Comparison of ENCODE assay signal across 18 mouse cellular contexts in the genomic region with DNA sequence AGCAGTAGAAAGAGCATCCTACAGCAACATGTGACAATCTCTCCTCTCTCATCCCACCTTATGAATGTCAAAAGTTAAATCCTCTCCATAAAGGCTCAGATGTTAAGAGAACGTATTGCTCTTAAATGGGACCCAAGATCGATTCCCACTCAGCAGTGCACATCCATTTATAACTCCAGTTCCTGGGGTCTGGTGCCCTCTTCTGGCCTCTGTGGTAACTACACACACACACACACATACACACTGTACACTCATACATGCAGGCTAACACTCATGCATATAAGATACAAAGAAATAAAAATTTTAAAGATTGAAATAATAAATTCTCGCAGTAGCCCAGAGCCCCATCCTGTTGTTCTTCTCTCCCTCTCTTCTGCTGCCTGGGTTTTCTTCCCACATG. TPM values are rescaled to one million over a fixed set of nuclear protein-coding genes. Genes with fewer than 3 reads are reported as not detected.
DNase-seq lines count a peak whose midpoint lies in the region; ATAC-seq and TF ChIP-seq lines count a peak whose summit lies in the region.
"Had no signal": no experiment of that assay in that cellular context is flagged by ENCODE, and none has a peak within 500 bp of the region (broad histone marks: within the 10 kb centered on the region; RNA-seq: fewer than 3 reads in every experiment).

No protein-coding gene starts in this region.

- peak; percentile 60 for TF ChIP-seq CTCF in layer of hippocampus, adult 2 months (conservative IDR thresholded peaks at IDR 0.05)

- no peak for DNase-seq in layer of hippocampus, adult 2 months (ENCODE audit: low spot score in 2 of 2)
- DNase-seq in layer of hippocampus, postnatal 36 days = no peak
- peak; percentile 40 to 41 for DNase-seq in B cell, adult 2 months
- peak; percentile 51 for DNase-seq in ES-CJ7 (ENCODE audit: low read depth, low spot score)
- peak; percentile 45 for DNase-seq in induced T-regulatory cell, adult 2 months (ENCODE audit: low read depth)
- DNase-seq in cerebellum, adult 9-11 months = no peak
- DNase-seq: cerebellum, adult 11-12 months; gastrocnemius, postnatal 14 days; kidney, postnatal 10 days; lung, adult 18-20 months; retina, postnatal 1 day; right cerebral cortex, postnatal 4 days had no signal

- no peak overlapping the region for H3K27ac ChIP-seq in layer of hippocampus, adult 2 months
- H3K27ac ChIP-seq: forebrain, embryonic 10.5 days; intestine, embryonic 15.5 days; limb, embryonic 13.5 days; midbrain, embryonic 12.5 days had no signal

- ATAC-seq in erythroid progenitor cell, adult 5-6 weeks (replicated peaks; ENCODE audit: low FRiP score, poor library complexity, severe bottlenecking) = no peak
- ATAC-seq: intestine, embryonic 15.5 days had no signal

- no peak overlapping the region for H3K4me3 ChIP-seq in layer of hippocampus, adult 2 months
- H3K4me3 ChIP-seq: forebrain, embryonic 10.5 days; intestine, embryonic 15.5 days; limb, embryonic 13.5 days; midbrain, embryonic 12.5 days; myocyte had no signal

RNA-seq across cellular contexts. Expression of gene Misp, which starts 16.1 kb away (rescaled TPM):
- 1 to 10 TPM in 1 of 2 experiments, under 1 TPM in 1; 0.54 to 1.1 TPM for total RNA-seq in layer of hippocampus, adult 2 months (2021)
- 1 to 10 TPM in 1 of 2 experiments, under 1 TPM in 1; 0.82 to 1.4 TPM for total RNA-seq in layer of hippocampus, postnatal 36 days (2021)
- total RNA-seq in erythroid progenitor cell, adult 5-6 weeks (2015; ENCODE audit: low replicate concordance) = not detected in 2 replicates
- not detected in 2 replicates for total RNA-seq in erythroid progenitor cell, adult 5-6 weeks (2017; ENCODE audit: low replicate concordance)

RNA-seq across cellular contexts. Expression of gene Ptbp1, which starts 17.3 kb away (rescaled TPM):
- total RNA-seq in layer of hippocampus, adult 2 months (2021) = 10 to 100 TPM; 56.9 to 58.7 TPM
- total RNA-seq in layer of hippocampus, postnatal 36 days (2021) = 10 to 100 TPM; 43.1 to 52.6 TPM
- 134 and 185 TPM in 2 replicates for total RNA-seq in erythroid progenitor cell, adult 5-6 weeks (2015; ENCODE audit: low replicate concordance)
- 89.3 and 94.7 TPM in 2 replicates for total RNA-seq in erythroid progenitor cell, adult 5-6 weeks (2017; ENCODE audit: low replicate concordance)

RNA-seq across cellular contexts. Expression of gene Prtn3, which starts 37.4 kb away (rescaled TPM):
- 1 to 10 TPM; 1.5 to 2.6 TPM for total RNA-seq in layer of hippocampus, adult 2 months (2021)
- 1 to 10 TPM in 1 of 2 experiments, not detected in 1; 1.0 TPM for total RNA-seq in layer of hippocampus, postnatal 36 days (2021)
- 247 and 296 TPM in 2 replicates for total RNA-seq in erythroid progenitor cell, adult 5-6 weeks (2015; ENCODE audit: low replicate concordance)
- 52.3 and 54.7 TPM in 2 replicates for total RNA-seq in erythroid progenitor cell, adult 5-6 weeks (2017; ENCODE audit: low replicate concordance)
- total RNA-seq: gastrocnemius, postnatal 14 days had no signal

RNA-seq across cellular contexts. Expression of gene Plppr3, which starts 37.5 kb away (rescaled TPM):
- 10 to 100 TPM; 33.7 to 37.1 TPM for total RNA-seq in layer of hippocampus, adult 2 months (2021)
- total RNA-seq in layer of hippocampus, postnatal 36 days (2021) = 10 to 100 TPM; 28.4 to 28.7 TPM
- total RNA-seq in erythroid progenitor cell, adult 5-6 weeks (2015; ENCODE audit: low replicate concordance) = 0.84 TPM in 1 of 2 replicates, not detected in the other
- 0.83 and 1.7 TPM in 2 replicates for total RNA-seq in erythroid progenitor cell, adult 5-6 weeks (2017; ENCODE audit: low replicate concordance)

RNA-seq across cellular contexts. Expression of gene Palm, which starts 43.5 kb away (rescaled TPM):
- total RNA-seq in layer of hippocampus, adult 2 months (2021) = 100 to 1,000 TPM; 275 to 277 TPM
- 100 to 1,000 TPM; 262 to 290 TPM for total RNA-seq in layer of hippocampus, postnatal 36 days (2021)
- 8.8 and 16.2 TPM in 2 replicates for total RNA-seq in erythroid progenitor cell, adult 5-6 weeks (2015; ENCODE audit: low replicate concordance)
- total RNA-seq in erythroid progenitor cell, adult 5-6 weeks (2017; ENCODE audit: low replicate concordance) = 2.0 and 9.2 TPM in 2 replicates

Comparison
In these comparisons a context has a peak if more than half of its experiments do, and no peak if none do; other contexts are left out.
1. DNase-seq: peak in B cell, adult 2 months (2 of 2), ES-CJ7 (single experiment) and induced T-regulatory cell, adult 2 months (single experiment); none in layer of hippocampus, adult 2 months (0 of 2), layer of hippocampus, postnatal 36 days (0 of 2) and cerebellum, adult 9-11 months (single experiment).
2. RNA of gene Prtn3, which starts 37.4 kb away (total RNA-seq): 52.3 to 296 TPM in erythroid progenitor cell, adult 5-6 weeks; 1.5 to 2.6 TPM in layer of hippocampus, adult 2 months and 1.0 TPM in layer of hippocampus, postnatal 36 days; every median in the first group is over 10 times any median in the second.